Mouse (Mus musculus): ENCODE measurements around the gene Tspan31. TPM values are rescaled to one million over a fixed set of nuclear protein-coding genes. Genes with fewer than 3 reads are reported as not detected.

Gene Tspan31
- total and polyA plus RNA-seq, 2 experiments from 2014 or later: 73.5 to 117 TPM

GRCm38 (mm10) chr10:127069281-127070189, 529 bp downstream of the Tspan31 start:
- Histone ChIP-seq H3K9me3 (replicated peaks; ENCODE audit: control insufficient read depth, low read length) (no peaks in the 10 kb centered on the region), H3K4me2 (ENCODE audit: low read depth, low read length) (peak overlapping the region; percentile 80), H3K9ac (replicated peaks; ENCODE audit: low read depth, low read length) (peak overlapping the region; percentile 81), H3K36me3 (replicated peaks; ENCODE audit: control insufficient read depth, insufficient read depth, low read length) (peaks cover 39% of the 10 kb centered on the region), H3K27me3 (ENCODE audit: control insufficient read depth, insufficient read depth, low read length) (no peaks in the 10 kb centered on the region), H3K4me1 (ENCODE audit: control insufficient read depth, insufficient read depth) (peaks cover 19% of the 10 kb centered on the region), H3K27ac (ENCODE audit: low read depth) (peak overlapping the region; percentile 89), H3K4me3 (ENCODE audit: low read depth, low read length) (peak overlapping the region; percentile 89)
- no peak for DNase-seq (ENCODE audit: low spot score)
- ATAC-seq (ENCODE audit: insufficient read depth, low read depth): peak; percentile 22; the same call in 1 of the 2 replicates
- 8% methylated on average over 30 of the region's 30 CpGs for WGBS
- no peak for TF ChIP-seq CTCF (IDR thresholded peaks at IDR 0.05; ENCODE audit: low read depth)
- TF ChIP-seq EP300 (IDR thresholded peaks at IDR 0.05; ENCODE audit: low read depth): no peak

DNA sequence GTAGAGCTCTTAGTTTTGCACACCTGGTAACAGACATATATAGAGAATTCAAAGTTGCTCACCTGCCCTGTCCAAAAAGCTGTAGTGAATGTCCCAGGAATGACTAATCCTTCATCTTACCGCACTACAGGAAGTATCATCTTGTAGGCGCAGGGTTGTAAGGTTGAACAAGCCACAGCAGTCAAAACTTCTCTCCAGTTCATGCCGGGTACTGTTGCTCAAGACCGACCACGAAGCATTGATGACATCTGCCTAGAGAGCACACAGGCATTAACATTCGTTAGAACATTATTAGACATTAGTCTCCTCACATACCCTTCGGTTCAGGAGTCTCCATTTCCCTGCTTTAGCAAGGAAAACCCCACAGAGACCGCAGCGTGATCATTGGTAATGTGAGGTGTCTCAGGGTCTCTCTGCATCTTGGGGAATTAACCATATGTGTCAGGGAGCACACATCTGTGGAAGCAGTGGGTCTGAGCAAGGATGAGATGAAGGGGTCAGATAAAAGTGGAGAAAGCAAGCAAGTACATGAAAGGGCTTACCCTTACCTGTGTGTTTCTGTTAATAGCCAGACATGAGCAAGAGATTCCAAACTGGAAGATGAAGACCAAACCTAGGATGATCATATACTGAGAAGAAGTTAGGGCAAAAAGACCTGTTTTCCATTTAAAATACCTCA, 1.6 kb downstream of the Tspan31 start:
- H3K4me2 ChIP-seq (ENCODE audit: low read depth, low read length): peak overlapping the region; percentile 80; the same call in 1 of the 2 replicates
- H3K27ac ChIP-seq (ENCODE audit: low read depth): no peak overlapping the region
- DNase-seq (ENCODE audit: low spot score) (no peak), ATAC-seq (ENCODE audit: insufficient read depth, low read depth) (no peak)
- H3K9me3 ChIP-seq (replicated peaks; ENCODE audit: control insufficient read depth, low read length): no peaks in the 10 kb centered on the region
- no peaks in the 10 kb centered on the region for H3K27me3 ChIP-seq (ENCODE audit: control insufficient read depth, insufficient read depth, low read length)
- peaks cover 22% of the 10 kb centered on the region for H3K4me1 ChIP-seq (ENCODE audit: control insufficient read depth, insufficient read depth)
- no peak overlapping the region for H3K9ac ChIP-seq (replicated peaks; ENCODE audit: low read depth, low read length)
- H3K36me3 ChIP-seq (replicated peaks; ENCODE audit: control insufficient read depth, insufficient read depth, low read length): peaks cover 39% of the 10 kb centered on the region
- no peak overlapping the region for H3K4me3 ChIP-seq (ENCODE audit: low read depth, low read length)
- TF ChIP-seq EP300 (IDR thresholded peaks at IDR 0.05; ENCODE audit: low read depth): no peak
- TF ChIP-seq CTCF (IDR thresholded peaks at IDR 0.05; ENCODE audit: low read depth): no peak
- WGBS: 76% methylated on average over 9 of the region's 9 CpGs

DNA sequence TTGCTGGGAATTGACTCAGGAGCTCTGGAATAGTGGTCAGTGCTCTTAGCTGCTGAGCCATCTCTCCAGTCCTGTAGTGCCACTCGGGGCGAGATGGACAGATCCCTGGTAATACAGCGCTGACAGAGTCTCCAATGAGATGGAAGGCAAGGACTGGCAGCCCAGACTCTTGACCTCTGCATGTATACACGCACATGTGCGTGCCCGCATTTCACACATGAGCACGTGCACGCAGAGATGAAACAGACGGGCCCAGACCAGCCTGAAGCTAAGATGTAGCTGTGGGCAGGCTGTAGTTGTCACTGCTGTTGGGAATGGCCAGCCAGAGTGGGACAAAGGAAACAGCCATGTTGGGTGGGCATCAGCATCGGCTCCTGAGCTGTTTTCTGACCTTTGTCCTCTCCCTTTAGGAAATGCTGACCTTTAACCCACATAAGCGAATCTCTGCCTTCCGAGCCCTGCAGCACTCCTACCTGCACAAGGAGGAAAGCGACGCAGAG, 3.5 kb downstream of the Tspan31 start:
- TF ChIP-seq EP300 (IDR thresholded peaks at IDR 0.05; ENCODE audit: low read depth): no peak
- no peak for TF ChIP-seq CTCF (IDR thresholded peaks at IDR 0.05; ENCODE audit: low read depth)

GRCm38 (mm10) chr10:127065981-127066380, 4.1 kb downstream of the Tspan31 start:
- WGBS: 43% methylated on average over 9 of the region's 9 CpGs
- ATAC-seq (ENCODE audit: insufficient read depth, low read depth) (no peak), DNase-seq (ENCODE audit: low spot score) (no peak)
- Histone ChIP-seq H3K9me3 (replicated peaks; ENCODE audit: control insufficient read depth, low read length) (no peaks in the 10 kb centered on the region), H3K27ac (ENCODE audit: low read depth) (no peak overlapping the region), H3K4me1 (ENCODE audit: control insufficient read depth, insufficient read depth) (peaks cover 19% of the 10 kb centered on the region), H3K4me3 (ENCODE audit: low read depth, low read length) (no peak overlapping the region), H3K27me3 (ENCODE audit: control insufficient read depth, insufficient read depth, low read length) (no peaks in the 10 kb centered on the region; the same call in 1 of the 2 replicates), H3K9ac (replicated peaks; ENCODE audit: low read depth, low read length) (no peak overlapping the region), H3K4me2 (ENCODE audit: low read depth, low read length) (no peak overlapping the region), H3K36me3 (replicated peaks; ENCODE audit: control insufficient read depth, insufficient read depth, low read length) (peaks cover 39% of the 10 kb centered on the region)
- TF ChIP-seq EP300 (IDR thresholded peaks at IDR 0.05; ENCODE audit: low read depth): no peak

More for the DNA sequence above, 3.5 kb downstream of the Tspan31 start:
- ATAC-seq (ENCODE audit: insufficient read depth, low read depth) (no peak), DNase-seq (ENCODE audit: low spot score) (no peak)
- Histone ChIP-seq H3K4me1 (ENCODE audit: control insufficient read depth, insufficient read depth) (peaks cover 22% of the 10 kb centered on the region), H3K27ac (ENCODE audit: low read depth) (no peak overlapping the region), H3K4me2 (ENCODE audit: low read depth, low read length) (no peak overlapping the region), H3K9me3 (replicated peaks; ENCODE audit: control insufficient read depth, low read length) (no peaks in the 10 kb centered on the region), H3K36me3 (replicated peaks; ENCODE audit: control insufficient read depth, insufficient read depth, low read length) (peaks cover 39% of the 10 kb centered on the region), H3K4me3 (ENCODE audit: low read depth, low read length) (no peak overlapping the region), H3K27me3 (ENCODE audit: control insufficient read depth, insufficient read depth, low read length) (no peaks in the 10 kb centered on the region), H3K9ac (replicated peaks; ENCODE audit: low read depth, low read length) (no peak overlapping the region)
- WGBS: 90% methylated on average over 14 of the region's 14 CpGs

DNA sequence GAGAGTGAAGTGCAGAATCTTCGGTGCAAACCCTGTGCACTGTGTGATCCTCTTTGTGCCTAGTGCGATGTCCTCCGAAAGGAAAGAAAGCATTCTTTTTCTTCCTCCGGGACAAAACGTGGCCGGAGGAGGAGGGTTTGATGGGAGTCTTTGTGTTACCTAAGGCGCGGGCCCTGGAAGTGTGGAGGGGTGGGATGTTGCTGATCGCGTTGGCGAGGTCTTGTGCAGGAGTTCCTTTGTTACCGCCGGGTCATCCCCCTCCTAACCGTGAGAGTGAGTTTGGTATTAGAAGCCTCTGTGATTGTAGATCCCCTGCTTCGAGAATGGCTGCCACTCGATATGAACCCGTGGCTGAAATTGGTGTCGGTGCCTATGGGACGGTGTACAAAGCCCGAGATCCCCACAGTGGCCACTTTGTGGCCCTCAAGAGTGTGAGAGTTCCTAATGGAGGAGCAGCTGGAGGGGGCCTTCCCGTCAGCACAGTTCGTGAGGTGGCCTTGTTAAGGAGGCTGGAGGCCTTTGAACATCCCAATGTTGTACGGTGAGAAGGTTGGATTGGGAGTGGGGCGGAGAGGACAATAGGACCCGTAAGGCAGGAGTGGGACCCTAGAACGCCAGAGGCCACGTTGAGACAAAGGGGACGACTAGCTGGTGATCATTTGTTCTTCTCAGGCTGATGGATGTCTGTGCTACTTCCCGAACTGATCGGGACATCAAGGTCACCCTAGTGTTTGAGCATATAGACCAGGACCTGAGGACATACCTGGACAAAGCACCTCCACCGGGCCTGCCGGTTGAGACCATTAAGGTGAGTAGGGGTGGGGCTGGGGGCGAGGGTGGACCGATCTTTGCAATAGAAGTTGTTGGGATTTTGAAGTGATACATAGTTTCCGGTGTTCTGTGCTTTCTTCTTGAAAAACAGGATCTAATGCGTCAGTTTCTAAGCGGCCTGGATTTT, 5.9 kb downstream of the Tspan31 start:
- Histone ChIP-seq H3K4me1 (ENCODE audit: control insufficient read depth, insufficient read depth) (peaks cover 11% of the 10 kb centered on the region), H3K27me3 (ENCODE audit: control insufficient read depth, insufficient read depth, low read length) (peaks cover 10% of the 10 kb centered on the region), H3K27ac (ENCODE audit: low read depth) (peak overlapping the region; percentile 89), H3K9me3 (replicated peaks; ENCODE audit: control insufficient read depth, low read length) (no peaks in the 10 kb centered on the region), H3K4me3 (ENCODE audit: low read depth, low read length) (peak overlapping the region; percentile 81), H3K4me2 (ENCODE audit: low read depth, low read length) (peak overlapping the region; percentile 88), H3K36me3 (replicated peaks; ENCODE audit: control insufficient read depth, insufficient read depth, low read length) (peaks cover 39% of the 10 kb centered on the region), H3K9ac (replicated peaks; ENCODE audit: low read depth, low read length) (peak overlapping the region; percentile 82)
- DNase-seq (ENCODE audit: low spot score) (no peak), ATAC-seq (ENCODE audit: insufficient read depth, low read depth) (peak; percentile 1; the same call in 1 of the 2 replicates)
- 11% methylated on average over 37 of the region's 37 CpGs for WGBS
- no peak for TF ChIP-seq CTCF (IDR thresholded peaks at IDR 0.05; ENCODE audit: low read depth)
- peak; percentile 13; the same call in 1 of the 2 replicates for TF ChIP-seq EP300 (IDR thresholded peaks at IDR 0.05; ENCODE audit: low read depth)
